Mouse (Mus musculus): ENCODE data around the gene Armc5. TPM values are rescaled to one million over a fixed set of nuclear protein-coding genes. Genes with fewer than 3 reads are reported as not detected.

The Armc5 gene
- polyA plus RNA-seq, 1 experiment from 2014 or later, result 5.7 TPM

DNA sequence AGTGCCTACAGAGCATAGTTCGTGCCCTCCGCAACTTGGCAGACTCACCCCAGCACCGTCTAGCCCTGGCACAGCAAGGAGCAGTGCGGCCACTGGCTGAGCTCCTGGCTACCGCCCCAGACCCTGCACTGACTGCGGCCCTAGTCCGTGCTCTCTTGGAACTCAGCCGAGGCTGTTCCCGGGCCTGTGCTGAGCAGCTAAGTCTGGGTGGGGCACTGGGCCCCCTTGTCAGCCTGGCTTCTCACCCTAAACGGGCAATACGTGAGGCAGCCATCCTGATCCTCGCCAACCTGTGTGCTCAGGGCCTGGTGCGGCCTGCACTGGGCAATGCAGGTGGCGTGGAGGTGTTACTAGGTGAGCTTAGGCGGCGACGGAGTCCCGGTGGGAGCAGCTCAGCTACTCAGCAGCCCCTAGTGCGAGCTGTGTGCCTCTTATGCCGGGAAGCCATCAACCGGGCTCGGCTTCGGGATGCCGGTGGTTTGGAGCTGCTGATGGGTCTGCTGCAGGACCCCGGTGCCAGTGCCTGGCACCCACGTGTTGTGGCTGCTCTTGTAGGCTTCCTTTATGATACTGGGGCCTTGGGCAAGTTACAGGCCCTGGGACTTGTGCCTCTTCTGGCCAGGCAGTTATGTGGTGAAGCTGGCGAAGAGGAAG lies 3.1 kb downstream of the Armc5 start:
- 95% methylated on average over 27 of the region's 27 CpGs for WGBS
- H3K9me3 ChIP-seq (replicated peaks; ENCODE audit: control insufficient read depth, low read length), result no peaks in the 10 kb centered on the region
- no peak for ATAC-seq
- peaks cover 4% of the 10 kb centered on the region; the same call in 1 of the 2 replicates for H3K4me1 ChIP-seq (ENCODE audit: control insufficient read depth, insufficient read depth, low read length)
- H3K36me3 ChIP-seq (ENCODE audit: control insufficient read depth, insufficient read depth, low read length), result peaks cover 45% of the 10 kb centered on the region
- H3K4me2 ChIP-seq (ENCODE audit: low read length), result no peak overlapping the region
- H3K9ac ChIP-seq (ENCODE audit: low read length), result no peak overlapping the region
- no peak overlapping the region for H3K27ac ChIP-seq (ENCODE audit: low read depth, low read length)
- H3K27me3 ChIP-seq (replicated peaks; ENCODE audit: control insufficient read depth, insufficient read depth, low read length), result no peaks in the 10 kb centered on the region
- H3K4me3 ChIP-seq (ENCODE audit: low read depth, low read length), result no peak overlapping the region
- DNase-seq (ENCODE audit: low spot score), result no peak

DNA sequence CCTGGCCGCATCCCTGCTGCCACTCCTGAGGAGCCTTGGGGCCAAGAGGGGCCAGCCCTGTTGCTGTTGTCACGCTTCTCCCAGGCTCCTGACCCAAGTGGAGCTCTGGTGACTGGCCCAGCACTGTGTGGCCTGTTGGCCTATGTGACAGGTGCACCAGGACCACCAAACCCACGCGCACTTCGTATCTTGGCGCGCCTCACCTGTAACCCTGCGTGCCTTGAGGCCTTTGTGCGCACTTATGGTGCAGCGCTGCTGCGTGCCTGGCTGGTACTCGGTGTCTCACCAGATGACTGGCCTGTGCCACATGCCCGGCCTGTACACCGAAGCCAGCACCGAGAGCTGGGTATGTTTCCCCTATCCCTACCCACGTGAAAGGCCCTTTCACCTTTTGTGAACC lies 5.2 kb downstream of the Armc5 start:
- ATAC-seq (no peak), DNase-seq (ENCODE audit: low spot score) (no peak)
- no peak overlapping the region for H3K9ac ChIP-seq (ENCODE audit: low read length)
- H3K36me3 ChIP-seq (ENCODE audit: control insufficient read depth, insufficient read depth, low read length), result peaks cover 45% of the 10 kb centered on the region
- WGBS, result 97% methylated on average over 16 of the region's 16 CpGs
- no peaks in the 10 kb centered on the region for H3K27me3 ChIP-seq (replicated peaks; ENCODE audit: control insufficient read depth, insufficient read depth, low read length)
- H3K4me3 ChIP-seq (ENCODE audit: low read depth, low read length), result no peak overlapping the region
- H3K4me2 ChIP-seq (ENCODE audit: low read length), result no peak overlapping the region
- no peaks in the 10 kb centered on the region for H3K9me3 ChIP-seq (replicated peaks; ENCODE audit: control insufficient read depth, low read length)
- H3K4me1 ChIP-seq (ENCODE audit: control insufficient read depth, insufficient read depth, low read length), result peaks cover 6% of the 10 kb centered on the region
- no peak overlapping the region for H3K27ac ChIP-seq (ENCODE audit: low read depth, low read length)

- peaks cover 45% of the 10 kb centered on the region for H3K36me3 ChIP-seq (ENCODE audit: control insufficient read depth, insufficient read depth, low read length)
- no peak overlapping the region for H3K27ac ChIP-seq (ENCODE audit: low read depth, low read length)
- H3K27me3 ChIP-seq (replicated peaks; ENCODE audit: control insufficient read depth, insufficient read depth, low read length), result no peaks in the 10 kb centered on the region
- no peak overlapping the region for H3K4me3 ChIP-seq (ENCODE audit: low read depth, low read length)
- ATAC-seq (no peak), DNase-seq (ENCODE audit: low spot score) (no peak)
- peaks cover 2% of the 10 kb centered on the region for H3K4me1 ChIP-seq (ENCODE audit: control insufficient read depth, insufficient read depth, low read length)
- no peak overlapping the region for H3K4me2 ChIP-seq (ENCODE audit: low read length)
- 74% methylated on average over 10 of the region's 10 CpGs for WGBS
- H3K9ac ChIP-seq (ENCODE audit: low read length), result no peak overlapping the region
- no peaks in the 10 kb centered on the region for H3K9me3 ChIP-seq (replicated peaks; ENCODE audit: control insufficient read depth, low read length)
Observed at GRCm38 (mm10) chr7:128243921-128244320, 6.8 kb downstream of the Armc5 start.

- no peak overlapping the region for H3K27ac ChIP-seq (ENCODE audit: low read depth, low read length)
- no peaks in the 10 kb centered on the region for H3K27me3 ChIP-seq (replicated peaks; ENCODE audit: control insufficient read depth, insufficient read depth, low read length)
- H3K36me3 ChIP-seq (ENCODE audit: control insufficient read depth, insufficient read depth, low read length), result peaks cover 45% of the 10 kb centered on the region
- no peak overlapping the region for H3K4me2 ChIP-seq (ENCODE audit: low read length)
- ATAC-seq (no peak), DNase-seq (ENCODE audit: low spot score) (no peak)
- no peak overlapping the region for H3K9ac ChIP-seq (ENCODE audit: low read length)
- no peaks in the 10 kb centered on the region for H3K9me3 ChIP-seq (replicated peaks; ENCODE audit: control insufficient read depth, low read length)
- H3K4me3 ChIP-seq (ENCODE audit: low read depth, low read length), result no peak overlapping the region
- 89% methylated on average over 18 of the region's 18 CpGs for WGBS
- peaks cover 2% of the 10 kb centered on the region; the same call in 1 of the 2 replicates for H3K4me1 ChIP-seq (ENCODE audit: control insufficient read depth, insufficient read depth, low read length)
Observed at GRCm38 (mm10) chr7:128244410-128245025, 7.4 kb downstream of the Armc5 start.

DNA sequence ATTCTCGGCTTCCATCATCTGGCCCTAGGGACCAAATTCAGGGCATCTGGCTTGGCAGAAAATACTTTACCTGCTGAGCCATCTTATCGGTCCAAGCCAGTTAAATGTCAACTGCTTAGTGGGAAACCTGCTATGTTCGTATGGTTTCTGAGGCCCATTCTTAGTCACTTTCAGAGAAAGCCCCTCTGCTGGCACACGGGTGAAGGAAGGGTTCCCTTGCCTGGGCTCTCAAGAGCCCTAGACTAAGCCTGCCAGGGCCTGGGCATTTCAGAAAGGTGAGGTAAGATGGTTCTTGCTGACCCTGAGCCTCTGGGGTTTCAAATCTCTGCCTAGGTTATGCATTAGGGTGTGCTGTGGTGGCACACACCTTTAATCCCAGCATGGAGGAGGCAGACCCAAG lies 8.4 kb downstream of the Armc5 start:
- H3K9me3 ChIP-seq (replicated peaks; ENCODE audit: control insufficient read depth, low read length), result no peaks in the 10 kb centered on the region
- DNase-seq (ENCODE audit: low spot score), result no peak
- ATAC-seq, result no peak
- no peak overlapping the region for H3K4me3 ChIP-seq (ENCODE audit: low read depth, low read length)
- no peaks in the 10 kb centered on the region for H3K27me3 ChIP-seq (replicated peaks; ENCODE audit: control insufficient read depth, insufficient read depth, low read length)
- no peak overlapping the region for H3K9ac ChIP-seq (ENCODE audit: low read length)
- no peak overlapping the region for H3K4me2 ChIP-seq (ENCODE audit: low read length)
- H3K36me3 ChIP-seq (ENCODE audit: control insufficient read depth, insufficient read depth, low read length), result peaks cover 36% of the 10 kb centered on the region
- 83% methylated on average over 4 of the region's 4 CpGs for WGBS
- peaks cover 2% of the 10 kb centered on the region; the same call in 1 of the 2 replicates for H3K4me1 ChIP-seq (ENCODE audit: control insufficient read depth, insufficient read depth, low read length)
- no peak overlapping the region for H3K27ac ChIP-seq (ENCODE audit: low read depth, low read length)

DNA sequence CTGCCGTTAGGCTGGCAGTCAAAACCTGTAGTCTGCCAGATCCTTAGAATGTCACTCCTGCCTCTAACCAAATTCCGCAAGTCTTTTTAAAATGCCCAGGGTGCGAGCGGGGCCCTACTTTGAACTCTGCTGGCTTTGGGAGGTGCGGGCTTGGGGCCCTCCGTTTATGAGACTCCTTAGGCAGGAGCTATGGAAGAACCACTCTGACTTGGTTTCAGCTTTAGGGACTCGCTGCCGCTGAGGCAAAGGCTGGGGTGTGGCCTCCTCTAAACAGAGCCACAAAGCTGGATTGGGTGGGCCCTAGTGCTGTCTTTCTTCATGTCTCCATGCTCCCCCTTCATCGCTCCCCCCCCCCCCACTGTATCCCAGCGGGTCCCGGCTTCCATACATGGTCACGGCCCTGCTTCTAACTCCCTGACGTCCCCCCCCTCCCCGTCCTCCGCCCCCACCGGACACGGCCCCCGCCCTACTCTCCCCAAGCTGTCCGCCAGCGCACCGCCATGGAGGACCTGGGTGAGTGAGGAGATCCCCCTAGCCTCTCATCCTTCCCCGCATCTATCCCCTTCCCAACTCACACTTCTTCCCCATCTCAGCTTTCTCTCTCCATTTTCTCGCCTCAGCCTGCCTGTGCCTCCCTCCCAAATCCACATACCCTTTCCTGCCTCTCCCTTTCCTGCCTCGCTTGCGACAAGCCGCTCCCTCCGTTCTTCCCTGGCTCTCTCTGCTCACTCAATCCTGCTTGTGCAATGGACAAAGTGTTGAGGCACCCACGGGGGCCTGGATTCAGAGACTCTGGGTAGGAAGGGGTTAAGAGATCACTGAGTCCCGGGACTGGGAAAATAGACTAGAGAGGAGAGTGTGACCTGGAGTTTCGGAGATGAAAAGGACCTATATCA lies 9.6 kb downstream of the Armc5 start, which contains the start of gene Tgfb1i1:
Gene Tgfb1i1, plus strand, starts transcription at position 317 of the 896 bp plus-strand sequence.
- peak within 1 kb of the TSS; percentile 56 for H3K4me2 ChIP-seq (ENCODE audit: low read length)
- ATAC-seq (peak; percentile 60; the same call in 1 of the 2 replicates), DNase-seq (ENCODE audit: low spot score) (peak; percentile 43)
- no peak within 1 kb of the TSS; the same call in 1 of the 2 replicates for H3K27ac ChIP-seq (ENCODE audit: low read depth, low read length)
- peak within 1 kb of the TSS; percentile 31 for H3K4me3 ChIP-seq (ENCODE audit: low read depth, low read length)
- H3K36me3 ChIP-seq (ENCODE audit: control insufficient read depth, insufficient read depth, low read length), result peaks cover 26% of the 10 kb centered on the region
- peak within 1 kb of the TSS; percentile 65 for H3K9ac ChIP-seq (ENCODE audit: low read length)
- H3K27me3 ChIP-seq (replicated peaks; ENCODE audit: control insufficient read depth, insufficient read depth, low read length), result no peaks in the 10 kb centered on the region
- H3K9me3 ChIP-seq (replicated peaks; ENCODE audit: control insufficient read depth, low read length), result no peaks in the 10 kb centered on the region
- 2% methylated on average over 29 of the region's 30 CpGs for WGBS
- H3K4me1 ChIP-seq (ENCODE audit: control insufficient read depth, insufficient read depth, low read length), result peaks cover 2% of the 10 kb centered on the region; the same call in 1 of the 2 replicates

DNA sequence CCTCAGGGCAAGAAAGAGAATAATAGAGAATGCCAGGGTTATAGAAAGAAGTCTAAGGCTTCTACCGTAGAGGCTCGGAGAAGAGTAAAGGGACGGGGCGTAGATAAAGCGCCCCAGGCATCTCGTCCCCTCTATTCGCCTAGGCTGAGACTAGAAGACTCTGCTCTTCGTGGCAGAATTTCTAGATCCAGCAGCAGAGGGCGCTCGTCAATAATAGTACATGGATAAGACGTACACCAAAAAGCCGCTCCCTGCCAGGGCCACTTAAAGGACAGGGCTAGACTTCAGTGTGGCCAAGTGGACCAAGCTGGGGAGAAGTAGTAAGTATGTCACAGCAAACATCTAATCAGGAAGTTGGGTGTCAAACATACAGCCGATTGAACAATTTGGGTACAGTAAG lies 10.3 kb downstream of the Armc5 start:
- H3K36me3 ChIP-seq (ENCODE audit: control insufficient read depth, insufficient read depth, low read length), result peaks cover 20% of the 10 kb centered on the region
- peak overlapping the region; percentile 65 for H3K9ac ChIP-seq (ENCODE audit: low read length)
- H3K4me1 ChIP-seq (ENCODE audit: control insufficient read depth, insufficient read depth, low read length), result peaks cover 2% of the 10 kb centered on the region; the same call in 1 of the 2 replicates
- H3K4me3 ChIP-seq (ENCODE audit: low read depth, low read length), result peak overlapping the region; percentile 31
- H3K4me2 ChIP-seq (ENCODE audit: low read length), result peak overlapping the region; percentile 56
- H3K9me3 ChIP-seq (replicated peaks; ENCODE audit: control insufficient read depth, low read length), result no peaks in the 10 kb centered on the region
- DNase-seq (ENCODE audit: low spot score) (peak; percentile 94), ATAC-seq (peak; percentile 73)
- H3K27ac ChIP-seq (ENCODE audit: low read depth, low read length), result no peak overlapping the region
- no peaks in the 10 kb centered on the region for H3K27me3 ChIP-seq (replicated peaks; ENCODE audit: control insufficient read depth, insufficient read depth, low read length)
- WGBS, result 2% methylated on average over 13 of the region's 13 CpGs

GRCm38 (mm10) chr7:128248081-128249042 lies 11.2 kb downstream of the Armc5 start:
- no peak overlapping the region for H3K4me3 ChIP-seq (ENCODE audit: low read depth, low read length)

More at GRCm38 (mm10) chr7:128248081-128249042, 11.2 kb downstream of the Armc5 start:
- WGBS, result 83% methylated on average over 10 of the region's 10 CpGs
- Histone ChIP-seq H3K4me1 (ENCODE audit: control insufficient read depth, insufficient read depth, low read length) (peaks cover 2% of the 10 kb centered on the region; the same call in 1 of the 2 replicates), H3K36me3 (ENCODE audit: control insufficient read depth, insufficient read depth, low read length) (peaks cover 14% of the 10 kb centered on the region), H3K4me2 (ENCODE audit: low read length) (no peak overlapping the region), H3K27ac (ENCODE audit: low read depth, low read length) (no peak overlapping the region), H3K9me3 (replicated peaks; ENCODE audit: control insufficient read depth, low read length) (no peaks in the 10 kb centered on the region), H3K27me3 (replicated peaks; ENCODE audit: control insufficient read depth, insufficient read depth, low read length) (no peaks in the 10 kb centered on the region), H3K9ac (ENCODE audit: low read length) (no peak overlapping the region)
- ATAC-seq (no peak), DNase-seq (ENCODE audit: low spot score) (no peak)

Data from forebrain, embryonic 14.5 days (tissue).